Mouse (Mus musculus) mouse trophoblast stem cell (cell line): ENCODE data around the gene Luzp4.
"Not testable (repeated sequence)": the region's sequence is repeated elsewhere in the genome, so short reads cannot be mapped to it uniquely, and the experiment has no call there.

Experiments
- in situ Hi-C, 2 experiments: fragments of 300-500 bp; cut with MseI, MboI; formaldehyde crosslinking; loops; 2 replicates in 1 of 2; 3 replicates in 1 of 2; pipeline ENCODE4 v1.15.1; 2025

Gene Luzp4

DNA sequence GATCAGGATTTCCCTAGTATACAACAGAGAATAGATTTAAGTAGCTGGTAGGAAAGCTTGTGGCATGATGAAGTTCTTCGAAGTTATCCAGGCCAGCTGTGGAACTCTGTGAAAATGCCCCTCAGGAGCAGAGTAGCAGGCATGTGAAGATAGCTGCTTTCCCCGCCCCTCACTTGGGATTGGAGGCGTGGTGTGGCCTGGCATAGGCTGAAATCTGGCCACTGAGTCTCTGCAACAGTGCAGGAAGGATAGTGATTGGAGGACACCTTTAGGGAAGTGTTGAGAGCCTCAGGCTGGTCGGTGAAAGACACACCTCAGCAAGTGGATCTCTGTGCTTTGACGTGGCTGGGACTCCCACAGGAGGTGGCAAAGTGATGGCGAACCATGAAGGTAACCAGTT lies at the start of gene Luzp4:
TSS of gene Luzp4 (plus strand) at position 301 of the 400 bp plus-strand sequence.
- in situ Hi-C loops = loop anchor here in 1 of 2 experiments (25.0 kb wide), 1 partner anchor 930 kb away; the partner anchor contains the start of gene Gm15097

DNA sequence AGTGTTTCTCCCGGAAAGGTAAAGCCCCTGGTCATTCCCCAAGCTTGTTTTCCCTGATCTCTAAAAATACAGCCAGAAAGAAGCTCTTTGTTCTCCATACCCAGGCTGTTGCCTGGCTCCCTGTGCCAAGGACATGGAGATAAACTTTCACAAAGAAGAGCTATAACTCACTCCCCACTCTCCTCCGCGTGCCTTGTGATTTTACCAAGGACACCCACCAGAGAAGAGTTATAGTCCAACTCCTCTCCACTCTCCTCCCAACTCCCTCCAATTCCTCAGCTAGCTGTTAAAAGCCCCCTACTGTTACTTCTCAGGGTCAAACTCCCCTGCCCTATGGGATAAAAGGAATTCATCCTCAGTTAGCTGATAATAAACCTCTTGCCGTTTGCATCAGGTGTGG lies 15.6 kb upstream of the Luzp4 start:
- in situ Hi-C loops = not testable (repeated sequence)
